Mouse (Mus musculus): ENCODE results near the gene Pard3b. TPM values are rescaled to one million over a fixed set of nuclear protein-coding genes. Genes with fewer than 3 reads are reported as not detected.

Gene Pard3b
- polyA plus RNA-seq, 1 experiment from 2014 or later, result 27.7 TPM

DNA sequence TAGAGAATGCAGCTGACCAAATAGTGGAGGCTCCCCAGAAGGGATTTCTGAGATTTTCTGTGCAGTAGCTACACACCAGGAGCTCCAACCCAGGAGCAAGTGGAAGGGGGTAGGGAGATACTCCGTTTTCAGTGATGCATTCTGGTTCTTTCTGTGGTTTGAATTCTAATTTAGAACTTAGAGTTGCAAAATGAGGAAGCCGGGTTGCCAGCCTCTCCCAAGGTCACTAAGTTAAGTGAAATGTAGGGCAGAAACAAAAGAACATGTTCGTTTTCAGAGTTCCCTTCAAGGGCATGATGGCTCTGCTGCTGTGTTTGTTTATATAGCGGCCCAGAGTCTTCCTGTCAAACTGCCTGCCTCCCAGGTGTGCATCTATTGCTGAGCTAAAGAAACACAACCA is 754.2 kb downstream of the Pard3b start:
- Histone ChIP-seq H3K4me3 (replicated peaks) (no peak overlapping the region), H3K9me3 (no peaks in the 10 kb centered on the region), H3K27me3 (replicated peaks) (no peaks in the 10 kb centered on the region), H3K27ac (no peak overlapping the region), H3K36me3 (no peaks in the 10 kb centered on the region), H3K4me1 (replicated peaks) (no peaks in the 10 kb centered on the region), H3K4me2 (replicated peaks) (no peak overlapping the region), H3K9ac (no peak overlapping the region)
- no peak for ATAC-seq
- 33% methylated on average over 4 of the region's 4 CpGs for WGBS

DNA sequence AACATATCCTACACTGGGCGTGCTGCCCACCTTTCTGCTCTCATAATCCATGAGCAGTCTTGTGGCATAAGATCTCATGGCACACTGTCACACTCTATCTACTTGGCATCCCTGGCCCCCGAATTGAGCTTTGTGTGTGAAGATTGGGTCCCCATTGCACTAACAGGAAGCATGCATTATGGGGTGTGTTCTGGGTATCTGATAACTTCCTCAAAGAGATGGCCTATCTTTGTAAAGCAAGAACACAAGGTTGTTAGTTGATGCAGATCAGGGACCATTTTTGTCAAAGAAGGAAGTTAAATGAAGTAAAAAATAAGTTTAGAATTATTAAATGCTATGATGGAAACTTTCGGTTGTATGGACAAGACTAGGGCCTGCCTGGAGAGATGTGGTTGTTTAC is 755.9 kb downstream of the Pard3b start:
- Histone ChIP-seq H3K27me3 (replicated peaks) (no peaks in the 10 kb centered on the region), H3K4me1 (replicated peaks) (no peaks in the 10 kb centered on the region), H3K9me3 (no peaks in the 10 kb centered on the region), H3K27ac (no peak overlapping the region), H3K9ac (no peak overlapping the region), H3K4me2 (replicated peaks) (no peak overlapping the region), H3K4me3 (replicated peaks) (no peak overlapping the region), H3K36me3 (no peaks in the 10 kb centered on the region)
- WGBS, result 93% methylated on average over 3 of the region's 3 CpGs
- ATAC-seq, result no peak

DNA sequence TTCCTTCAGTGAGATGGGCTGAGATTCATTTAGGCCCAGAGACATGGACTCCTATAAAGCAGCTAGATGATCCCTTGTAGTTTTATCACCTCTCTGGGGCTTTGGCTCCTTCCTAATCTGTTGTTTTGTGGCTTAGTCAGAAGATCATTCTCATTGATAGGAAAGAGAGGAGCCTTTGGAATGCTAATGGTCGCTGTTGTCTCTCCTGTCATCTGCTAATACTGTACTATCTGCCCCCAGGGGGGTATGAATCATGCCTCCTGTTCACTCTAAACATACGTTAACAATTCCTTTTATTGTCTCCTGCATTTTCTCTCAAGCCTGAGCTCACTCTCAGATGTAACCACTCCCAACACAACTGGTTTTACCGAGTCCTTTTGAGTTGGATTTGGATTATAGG is 759.6 kb downstream of the Pard3b start:
- Histone ChIP-seq H3K9ac (no peak overlapping the region), H3K4me1 (replicated peaks) (no peaks in the 10 kb centered on the region), H3K4me2 (replicated peaks) (no peak overlapping the region), H3K4me3 (replicated peaks) (no peak overlapping the region), H3K9me3 (no peaks in the 10 kb centered on the region), H3K36me3 (no peaks in the 10 kb centered on the region), H3K27me3 (replicated peaks) (no peaks in the 10 kb centered on the region), H3K27ac (no peak overlapping the region)
- WGBS, result 16% methylated on average over 3 of the region's 3 CpGs
- no peak for ATAC-seq

DNA sequence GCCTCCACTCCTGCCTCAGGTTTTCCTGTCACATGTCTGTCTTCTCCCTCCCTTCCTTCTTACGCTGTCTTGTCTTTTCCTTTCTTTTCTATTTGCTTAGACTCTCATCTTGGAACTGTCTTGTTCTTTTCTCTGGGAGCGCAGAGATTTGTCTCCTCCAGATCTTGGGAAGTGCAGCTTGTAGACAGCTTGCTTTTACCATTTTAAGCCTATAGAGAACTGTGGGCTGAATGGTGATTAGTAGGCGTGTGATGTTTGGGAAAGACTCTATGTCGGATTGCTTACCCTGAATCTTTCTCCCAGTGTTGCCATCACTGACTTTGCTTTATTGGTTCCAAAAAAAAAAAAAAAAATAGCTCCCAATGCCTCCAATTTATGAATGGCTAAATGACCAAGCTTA is 760.1 kb downstream of the Pard3b start:
- Histone ChIP-seq H3K4me1 (replicated peaks) (no peaks in the 10 kb centered on the region), H3K9me3 (no peaks in the 10 kb centered on the region), H3K27ac (no peak overlapping the region), H3K36me3 (no peaks in the 10 kb centered on the region), H3K9ac (no peak overlapping the region), H3K4me3 (replicated peaks) (no peak overlapping the region), H3K4me2 (replicated peaks) (no peak overlapping the region), H3K27me3 (replicated peaks) (no peaks in the 10 kb centered on the region)
- 78% methylated on average over 4 of the region's 4 CpGs for WGBS
- no peak for ATAC-seq

DNA sequence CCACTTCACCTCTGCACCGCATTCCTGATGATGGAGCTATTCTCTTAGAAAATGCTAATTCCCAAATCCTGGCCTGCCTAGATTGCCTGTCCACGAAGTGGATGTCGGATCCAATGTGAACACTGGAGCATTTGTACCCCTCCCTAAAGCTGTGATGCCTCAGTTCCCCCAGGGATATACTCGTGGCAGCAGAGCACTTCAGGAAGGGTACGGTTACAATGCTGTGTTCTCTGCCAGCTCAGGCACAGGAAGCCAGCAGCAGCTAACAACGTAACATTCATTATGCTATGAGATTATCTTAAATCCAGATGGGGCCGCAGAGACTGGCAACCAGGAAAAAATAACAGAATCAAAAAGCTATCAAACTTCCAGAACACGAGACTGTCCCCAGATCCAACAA is 766.4 kb downstream of the Pard3b start:
- no peaks in the 10 kb centered on the region for H3K27me3 ChIP-seq (replicated peaks)
- no peak for ATAC-seq
- H3K4me2 ChIP-seq (replicated peaks), result no peak overlapping the region
- H3K9ac ChIP-seq, result no peak overlapping the region
- no peaks in the 10 kb centered on the region for H3K36me3 ChIP-seq
- no peaks in the 10 kb centered on the region for H3K4me1 ChIP-seq (replicated peaks)
- WGBS, result 64% methylated on average over 8 of the region's 8 CpGs
- no peak overlapping the region for H3K27ac ChIP-seq
- H3K9me3 ChIP-seq, result no peaks in the 10 kb centered on the region
- H3K4me3 ChIP-seq (replicated peaks), result no peak overlapping the region

DNA sequence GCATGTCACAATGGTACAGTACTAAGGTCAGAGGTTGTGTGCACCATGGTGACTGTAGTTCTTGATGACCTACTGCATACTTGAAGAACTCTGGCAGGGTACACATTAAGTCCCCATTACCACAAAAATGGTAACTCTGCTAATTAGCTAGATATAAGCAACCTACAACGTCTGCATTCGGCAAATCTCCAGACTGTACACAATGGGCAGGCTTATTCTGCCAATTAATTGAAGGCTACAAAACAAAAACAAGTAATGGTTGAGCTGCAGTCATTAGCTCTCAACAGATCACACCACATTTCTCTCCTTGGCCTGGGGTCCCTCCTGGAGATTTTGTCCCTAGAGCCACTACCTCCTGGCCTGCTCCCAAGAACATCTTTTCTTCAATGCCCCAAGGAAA is 772.7 kb downstream of the Pard3b start:
- no peaks in the 10 kb centered on the region for H3K27me3 ChIP-seq (replicated peaks)
- no peaks in the 10 kb centered on the region for H3K36me3 ChIP-seq
- no peak overlapping the region for H3K9ac ChIP-seq
- H3K27ac ChIP-seq, result no peak overlapping the region
- no peak overlapping the region for H3K4me2 ChIP-seq (replicated peaks)
- no peaks in the 10 kb centered on the region for H3K4me1 ChIP-seq (replicated peaks)
- H3K4me3 ChIP-seq (replicated peaks), result no peak overlapping the region
- no peak for ATAC-seq
- 78% methylated on average over 2 of the region's 2 CpGs for WGBS
- H3K9me3 ChIP-seq, result no peaks in the 10 kb centered on the region

DNA sequence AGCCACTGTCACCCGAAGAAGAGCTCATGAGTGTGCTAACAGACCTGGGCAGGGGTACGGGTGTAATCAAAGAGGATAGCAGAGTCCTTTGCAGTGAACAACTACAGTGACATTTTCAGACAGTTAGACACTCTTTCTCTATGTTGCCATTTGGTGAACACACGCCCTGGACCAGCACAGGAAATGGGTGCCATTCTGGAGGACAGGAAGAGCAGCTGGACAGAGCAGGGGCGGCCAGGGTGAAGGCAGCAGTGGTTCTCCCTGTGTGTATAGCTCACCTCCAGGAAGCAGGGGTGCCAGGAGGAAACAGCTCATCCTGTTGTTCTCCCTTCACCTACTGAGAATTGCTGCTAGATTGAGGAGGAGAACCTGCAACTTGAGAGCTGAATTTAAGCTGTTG is 773.4 kb downstream of the Pard3b start:
- H3K36me3 ChIP-seq, result no peaks in the 10 kb centered on the region
- WGBS, result 72% methylated on average over 4 of the region's 4 CpGs
- no peaks in the 10 kb centered on the region for H3K9me3 ChIP-seq
- H3K9ac ChIP-seq, result no peak overlapping the region
- H3K27me3 ChIP-seq (replicated peaks), result no peaks in the 10 kb centered on the region
- no peak for ATAC-seq
- no peak overlapping the region for H3K4me3 ChIP-seq (replicated peaks)
- H3K4me2 ChIP-seq (replicated peaks), result no peak overlapping the region
- no peaks in the 10 kb centered on the region for H3K4me1 ChIP-seq (replicated peaks)
- H3K27ac ChIP-seq, result no peak overlapping the region

DNA sequence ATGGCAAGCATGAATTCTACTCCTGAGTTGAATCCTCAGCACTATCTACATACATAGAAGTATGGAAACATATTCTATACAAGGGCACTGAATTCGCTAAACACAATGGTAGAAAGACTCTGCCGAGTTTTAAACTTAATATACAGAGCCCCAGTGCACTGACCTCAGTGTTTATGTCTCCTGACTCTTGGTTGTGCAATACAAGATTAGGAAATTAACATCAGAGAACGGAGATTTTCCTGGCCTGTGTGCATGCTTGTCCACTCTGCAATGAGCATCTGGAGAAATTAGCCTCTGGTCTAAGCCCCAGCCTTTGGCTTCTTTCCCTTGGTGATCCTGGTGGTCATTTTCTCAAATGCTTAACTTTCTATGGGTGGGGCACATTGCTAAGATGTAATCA is 774.4 kb downstream of the Pard3b start:
- 64% methylated on average over 3 of the region's 3 CpGs for WGBS
- Histone ChIP-seq H3K4me3 (replicated peaks) (no peak overlapping the region), H3K36me3 (no peaks in the 10 kb centered on the region), H3K4me1 (replicated peaks) (no peaks in the 10 kb centered on the region), H3K27ac (no peak overlapping the region), H3K9ac (no peak overlapping the region), H3K27me3 (replicated peaks) (no peaks in the 10 kb centered on the region), H3K4me2 (replicated peaks) (no peak overlapping the region), H3K9me3 (no peaks in the 10 kb centered on the region)
- ATAC-seq, result no peak

DNA sequence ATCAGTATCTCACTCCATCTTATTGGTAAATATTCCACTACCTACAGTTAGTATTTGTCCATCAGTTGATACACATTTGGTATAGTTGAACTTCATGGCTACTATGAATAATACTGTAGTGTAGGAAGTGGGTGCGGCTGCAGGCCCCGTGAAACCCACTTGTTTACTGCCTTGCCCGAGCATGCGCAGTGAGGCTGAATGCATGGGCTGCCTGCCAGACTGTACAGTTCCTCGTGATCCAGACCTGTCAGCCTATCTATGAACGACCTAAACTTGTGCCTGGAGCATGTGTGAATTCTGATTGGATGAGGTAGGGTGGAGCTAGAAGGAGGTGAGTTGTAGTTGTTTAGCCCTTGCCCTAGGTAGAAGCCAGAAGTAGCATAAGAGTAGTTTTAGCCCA is 775.9 kb downstream of the Pard3b start:
- WGBS, result 68% methylated on average over 6 of the region's 6 CpGs
- Histone ChIP-seq H3K27me3 (replicated peaks) (no peaks in the 10 kb centered on the region), H3K4me1 (replicated peaks) (no peaks in the 10 kb centered on the region), H3K4me2 (replicated peaks) (no peak overlapping the region), H3K9me3 (no peaks in the 10 kb centered on the region), H3K36me3 (no peaks in the 10 kb centered on the region), H3K4me3 (replicated peaks) (no peak overlapping the region), H3K9ac (no peak overlapping the region), H3K27ac (no peak overlapping the region)
- no peak for ATAC-seq

DNA sequence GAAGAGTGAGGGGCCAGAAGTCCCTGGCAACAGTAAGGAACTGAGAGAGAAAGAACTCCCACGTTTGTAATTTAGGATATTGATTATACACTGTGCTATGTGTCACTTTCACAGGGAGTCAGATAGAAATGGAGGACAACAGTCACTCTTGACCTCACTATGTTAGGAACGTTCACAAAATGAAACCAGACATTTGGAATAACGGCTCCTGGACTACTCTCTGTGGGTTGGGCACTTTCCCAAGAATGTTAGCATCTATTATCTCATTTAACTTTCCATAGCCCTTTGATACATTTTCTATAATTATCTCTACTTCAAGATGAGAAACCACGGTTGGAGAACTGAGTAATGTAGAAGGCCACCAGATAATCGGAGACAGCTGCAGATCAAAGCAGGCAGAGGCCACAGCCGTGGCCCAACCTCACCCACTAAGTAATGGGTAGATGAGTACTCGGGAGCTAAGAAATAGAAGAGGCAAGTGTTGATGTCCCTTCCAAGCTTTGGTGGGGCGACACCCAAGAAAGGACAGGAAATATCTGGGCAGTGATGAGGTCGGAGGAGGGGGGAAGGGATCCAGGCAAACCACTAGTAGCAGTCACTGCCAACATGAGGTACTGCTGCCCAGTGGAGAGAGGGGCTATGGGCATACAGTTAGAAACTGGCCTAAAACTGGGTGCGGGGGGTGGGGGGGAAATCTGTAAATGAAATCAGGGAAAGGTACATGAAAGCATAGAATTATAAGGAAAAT is 778.2 kb downstream of the Pard3b start:
- Histone ChIP-seq H3K4me2 (replicated peaks) (no peak overlapping the region), H3K9ac (no peak overlapping the region), H3K9me3 (no peaks in the 10 kb centered on the region), H3K4me3 (replicated peaks) (no peak overlapping the region), H3K27ac (no peak overlapping the region), H3K36me3 (no peaks in the 10 kb centered on the region), H3K4me1 (replicated peaks) (no peaks in the 10 kb centered on the region), H3K27me3 (replicated peaks) (no peaks in the 10 kb centered on the region)
- no peak for ATAC-seq
- WGBS, result 80% methylated on average over 10 of the region's 10 CpGs

DNA sequence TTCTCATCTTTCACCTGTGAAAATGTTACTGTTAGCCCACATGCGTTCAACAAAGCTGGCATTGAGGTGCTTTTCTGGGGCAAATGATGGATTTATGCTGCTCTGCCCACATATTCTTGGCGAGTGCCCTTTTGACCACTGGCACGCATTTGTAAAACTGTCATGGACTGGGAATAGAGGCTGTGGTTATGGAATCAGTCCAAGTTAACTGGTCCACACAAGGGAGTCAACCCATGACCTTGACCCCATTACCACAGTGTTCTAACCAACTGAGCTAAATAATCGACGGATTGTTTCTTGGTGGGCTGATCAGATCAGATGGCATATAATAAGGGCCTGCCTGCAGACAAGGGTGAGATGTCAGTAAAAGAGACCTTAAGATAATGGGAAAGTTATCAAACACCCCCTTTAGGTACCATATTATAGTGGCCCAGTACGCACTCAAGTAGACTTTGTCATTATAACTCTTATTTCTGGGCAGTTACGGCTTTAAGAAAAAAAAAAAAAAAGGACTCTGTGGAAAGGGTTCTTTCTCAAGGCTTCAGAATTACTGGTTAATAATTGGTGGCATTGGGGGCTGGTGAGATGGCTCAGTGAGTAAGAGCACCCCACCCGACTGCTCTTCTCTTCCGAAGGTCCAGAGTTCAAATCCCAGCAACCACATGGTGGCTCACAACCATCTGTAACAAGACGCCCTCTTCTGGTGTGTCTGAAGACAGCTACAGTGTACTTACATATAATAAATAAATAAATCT is 784.4 kb downstream of the Pard3b start:
- H3K27me3 ChIP-seq (replicated peaks), result no peaks in the 10 kb centered on the region
- no peak overlapping the region for H3K4me3 ChIP-seq (replicated peaks)
- 83% methylated on average over 10 of the region's 10 CpGs for WGBS
- no peak overlapping the region for H3K9ac ChIP-seq
- H3K4me1 ChIP-seq (replicated peaks), result no peaks in the 10 kb centered on the region
- no peak overlapping the region for H3K27ac ChIP-seq
- no peaks in the 10 kb centered on the region for H3K36me3 ChIP-seq
- H3K9me3 ChIP-seq, result no peaks in the 10 kb centered on the region
- H3K4me2 ChIP-seq (replicated peaks), result no peak overlapping the region
- no peak for ATAC-seq

DNA sequence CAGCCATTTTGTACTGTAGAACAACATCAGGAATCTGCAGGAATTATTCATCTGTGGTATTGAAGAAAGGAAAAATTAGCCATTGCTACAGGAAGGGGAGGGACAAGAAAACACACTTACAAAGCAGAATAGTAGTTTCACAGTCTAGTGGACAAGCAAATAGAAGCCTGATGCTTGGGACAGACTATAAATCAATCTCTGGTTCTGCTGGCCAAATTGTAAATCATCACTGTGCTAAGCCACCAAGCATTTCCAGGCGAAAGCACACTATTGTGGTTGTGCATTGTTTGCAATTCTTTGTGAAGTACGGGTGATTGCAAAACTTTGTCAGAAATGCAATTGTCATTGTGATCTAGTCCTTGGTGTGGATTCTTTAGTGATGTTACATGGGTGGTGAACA is 786.7 kb downstream of the Pard3b start:
- no peak overlapping the region for H3K9ac ChIP-seq
- no peaks in the 10 kb centered on the region for H3K36me3 ChIP-seq
- H3K4me2 ChIP-seq (replicated peaks), result no peak overlapping the region
- no peaks in the 10 kb centered on the region for H3K27me3 ChIP-seq (replicated peaks)
- no peaks in the 10 kb centered on the region for H3K9me3 ChIP-seq
- peaks cover 4% of the 10 kb centered on the region; the same call in 1 of the 2 replicates for H3K4me1 ChIP-seq (replicated peaks)
- no peak overlapping the region for H3K4me3 ChIP-seq (replicated peaks)
- 74% methylated on average over 2 of the region's 2 CpGs for WGBS
- no peak overlapping the region for H3K27ac ChIP-seq
- no peak for ATAC-seq

DNA sequence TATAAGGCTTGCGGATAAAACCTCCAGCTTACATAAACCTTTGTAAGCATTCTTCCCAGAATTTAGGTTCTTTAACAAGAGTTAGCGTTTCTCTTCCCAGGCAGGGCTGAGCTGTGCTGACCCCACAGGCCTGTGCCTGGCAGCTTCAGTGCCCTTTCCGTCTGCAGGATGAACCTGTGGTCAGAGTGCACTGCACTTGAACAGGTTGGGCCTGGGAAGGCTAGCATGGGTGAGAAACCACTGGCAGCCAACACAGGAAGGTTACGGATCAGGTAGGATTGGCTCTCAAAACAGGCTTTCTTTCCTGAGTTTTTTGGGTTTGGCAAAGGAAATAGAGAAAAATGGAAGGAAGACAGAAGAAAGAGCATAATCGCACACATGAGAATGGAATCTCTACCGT is 790.1 kb downstream of the Pard3b start:
- Histone ChIP-seq H3K9ac (no peak overlapping the region), H3K27ac (no peak overlapping the region), H3K4me3 (replicated peaks) (no peak overlapping the region), H3K27me3 (replicated peaks) (no peaks in the 10 kb centered on the region), H3K4me2 (replicated peaks) (no peak overlapping the region), H3K36me3 (no peaks in the 10 kb centered on the region), H3K4me1 (replicated peaks) (peaks cover 4% of the 10 kb centered on the region; the same call in 1 of the 2 replicates), H3K9me3 (no peaks in the 10 kb centered on the region)
- no peak for ATAC-seq
- 62% methylated on average over 6 of the region's 6 CpGs for WGBS
